Comparison of ENCODE assay signal across 8 mouse cellular contexts in genomic region chr5:115193226-115193625, GRCm38 (mm10). TPM values are rescaled to one million over a fixed set of nuclear protein-coding genes. Genes with fewer than 3 reads are reported as not detected.
DNase-seq lines count a peak whose midpoint lies in the region; ATAC-seq and TF ChIP-seq lines count a peak whose summit lies in the region.

No protein-coding gene starts in this region.

- peak overlapping the region; percentile 65 for H3K4me3 ChIP-seq in layer of hippocampus, adult 2 months
- H3K4me3 ChIP-seq in intestine, postnatal 0 days (ENCODE audit: low read depth, low read length): peak overlapping the region; percentile 56
- H3K4me3 ChIP-seq in liver, postnatal 0 days (ENCODE audit: low read depth, low read length): peak overlapping the region; percentile 51
- peak overlapping the region; percentile 71 for H3K4me3 ChIP-seq in neural tube, embryonic 12.5 days

- no peaks in the 10 kb centered on the region for H3K36me3 ChIP-seq in intestine, postnatal 0 days (ENCODE audit: control insufficient read depth, insufficient read depth)
- no peaks in the 10 kb centered on the region for H3K36me3 ChIP-seq in liver, postnatal 0 days (replicated peaks; ENCODE audit: insufficient read depth, low read length)
- H3K36me3 ChIP-seq in neural tube, embryonic 12.5 days: no peaks in the 10 kb centered on the region

- under 1% methylated on average over 34 of the region's 34 CpGs for WGBS in intestine, postnatal 0 days
- WGBS in liver, postnatal 0 days (ENCODE audit: insufficient replicate concordance): 4% methylated on average over 34 of the region's 34 CpGs
- WGBS in neural tube, embryonic 12.5 days: 1% methylated on average over 34 of the region's 34 CpGs

- 0 out of 2 replicates have a peak overlapping the region, but pooled peaks have one; percentile 17 for H3K9ac ChIP-seq in intestine, postnatal 0 days (ENCODE audit: low read depth, low read length)
- 0 out of 2 replicates have a peak overlapping the region, but pooled peaks have one; percentile 11 for H3K9ac ChIP-seq in liver, postnatal 0 days (replicated peaks)
- peak overlapping the region; percentile 85 for H3K9ac ChIP-seq in neural tube, embryonic 12.5 days

- TF ChIP-seq EP300 in liver, postnatal 0 days (IDR thresholded peaks at IDR 0.05; ENCODE audit: low read depth): no peak

- H3K27me3 ChIP-seq in intestine, postnatal 0 days (replicated peaks; ENCODE audit: control insufficient read depth, insufficient read depth, low read length): peaks cover 59% of the 10 kb centered on the region
- H3K27me3 ChIP-seq in liver, postnatal 0 days (ENCODE audit: insufficient read depth, low read length): peaks cover 63% of the 10 kb centered on the region
- peaks cover 39% of the 10 kb centered on the region for H3K27me3 ChIP-seq in neural tube, embryonic 12.5 days (replicated peaks)

- TF ChIP-seq CTCF in layer of hippocampus, adult 2 months (conservative IDR thresholded peaks at IDR 0.05): no peak
- no peak for TF ChIP-seq CTCF in intestine, postnatal 0 days (IDR thresholded peaks at IDR 0.05; ENCODE audit: low read depth)
- no peak for TF ChIP-seq CTCF in liver, postnatal 0 days (IDR thresholded peaks at IDR 0.05; ENCODE audit: low read depth)

- peak overlapping the region; percentile 99 for H3K4me2 ChIP-seq in intestine, postnatal 0 days (replicated peaks; ENCODE audit: low read depth)
- peak overlapping the region; percentile 83 for H3K4me2 ChIP-seq in liver, postnatal 0 days (ENCODE audit: low read depth, low read length)
- peak overlapping the region; percentile 100 for H3K4me2 ChIP-seq in neural tube, embryonic 12.5 days (replicated peaks)

- ATAC-seq in intestine, postnatal 0 days: peak; percentile 63
- peak; percentile 53; the same call in 1 of the 2 replicates for ATAC-seq in liver, postnatal 0 days
- peak; percentile 19; the same call in 1 of the 2 replicates for ATAC-seq in neural tube, embryonic 12.5 days (ENCODE audit: low FRiP score, low read depth)

- DNase-seq in layer of hippocampus, adult 2 months (ENCODE audit: low spot score in 2 of 2): no peak
- no peak for DNase-seq in layer of hippocampus, postnatal 14 days (ENCODE audit: low spot score in 2 of 2)
- peak; percentile 69 to 76 for DNase-seq in cerebellum, postnatal 14 days
- peak; percentile 59 for DNase-seq in gastrocnemius, postnatal 25 days
- peak; percentile 74 for DNase-seq in liver, postnatal 0 days
- DNase-seq in thymus, postnatal 0 days (ENCODE audit: low spot score): peak; percentile 51

- H3K4me1 ChIP-seq in intestine, postnatal 0 days (replicated peaks; ENCODE audit: control insufficient read depth, insufficient read depth, low read length): peaks cover 5% of the 10 kb centered on the region
- H3K4me1 ChIP-seq in liver, postnatal 0 days (ENCODE audit: insufficient read depth): peaks cover 13% of the 10 kb centered on the region
- H3K4me1 ChIP-seq in neural tube, embryonic 12.5 days: peaks cover 38% of the 10 kb centered on the region

- peak overlapping the region; percentile 86 for H3K27ac ChIP-seq in layer of hippocampus, adult 2 months
- no peak overlapping the region for H3K27ac ChIP-seq in intestine, postnatal 0 days (ENCODE audit: low read depth, low read length)
- no peak overlapping the region for H3K27ac ChIP-seq in liver, postnatal 0 days (ENCODE audit: low read depth)
- H3K27ac ChIP-seq in neural tube, embryonic 12.5 days: peak overlapping the region; percentile 46; the same call in 1 of the 2 replicates

- no peaks in the 10 kb centered on the region for H3K9me3 ChIP-seq in intestine, postnatal 0 days (ENCODE audit: control insufficient read depth)
- no peaks in the 10 kb centered on the region for H3K9me3 ChIP-seq in liver, postnatal 0 days (ENCODE audit: low read length)
- no peaks in the 10 kb centered on the region for H3K9me3 ChIP-seq in neural tube, embryonic 12.5 days

RNA-seq across cellular contexts. Expression of gene Cabp1, which starts 1.0 kb away (rescaled TPM):
- total RNA-seq in layer of hippocampus, adult 2 months (2021): 100 to 1,000 TPM; 124 to 129 TPM
- total RNA-seq in layer of hippocampus, postnatal 14 days (2021): 100 to 1,000 TPM; 107 to 115 TPM
- total RNA-seq in gastrocnemius, postnatal 25 days (2021): 1 to 10 TPM; 1.6 TPM
- 0.57 and 0.90 TPM in 2 replicates for polyA plus RNA-seq in intestine, postnatal 0 days (2015; fragmentation: Nextera tagmentation; extraction: Ambion mirVana)
- polyA plus RNA-seq in liver, postnatal 0 days (2015; fragmentation: Nextera tagmentation; extraction: Ambion mirVana): not detected in 2 replicates
- polyA plus RNA-seq in neural tube, embryonic 12.5 days (2016; fragmentation: Nextera tagmentation; extraction: Ambion mirVana): 24.0 and 24.6 TPM in 2 replicates
- 0.99 and 1.4 TPM in 2 replicates for polyA plus RNA-seq in thymus, postnatal 0 days (2015; fragmentation: Nextera tagmentation; extraction: Ambion mirVana)

RNA-seq across cellular contexts. Expression of gene Mlec, which starts 35.2 kb away (rescaled TPM):
- total RNA-seq in layer of hippocampus, adult 2 months (2021): 10 to 100 TPM; 75.7 to 84.7 TPM
- total RNA-seq in layer of hippocampus, postnatal 14 days (2021): 10 to 100 TPM; 78.9 to 87.5 TPM
- total RNA-seq in gastrocnemius, postnatal 25 days (2021): 100 to 1,000 TPM; 156 to 196 TPM
- 56.7 and 59.7 TPM in 2 replicates for polyA plus RNA-seq in intestine, postnatal 0 days (2015; fragmentation: Nextera tagmentation; extraction: Ambion mirVana)
- polyA plus RNA-seq in liver, postnatal 0 days (2015; fragmentation: Nextera tagmentation; extraction: Ambion mirVana): 8.2 and 10.1 TPM in 2 replicates
- polyA plus RNA-seq in neural tube, embryonic 12.5 days (2016; fragmentation: Nextera tagmentation; extraction: Ambion mirVana): 57.7 and 64.4 TPM in 2 replicates
- polyA plus RNA-seq in thymus, postnatal 0 days (2015; fragmentation: Nextera tagmentation; extraction: Ambion mirVana): 25.2 and 26.9 TPM in 2 replicates

RNA-seq across cellular contexts. Expression of gene Pop5, which starts 42.4 kb away (rescaled TPM):
- total RNA-seq in layer of hippocampus, adult 2 months (2021): 100 to 1,000 TPM; 103 to 104 TPM
- total RNA-seq in layer of hippocampus, postnatal 14 days (2021): 10 to 100 TPM; 68.7 to 72.8 TPM
- total RNA-seq in gastrocnemius, postnatal 25 days (2021): 10 to 100 TPM; 29.2 to 30.7 TPM
- polyA plus RNA-seq in intestine, postnatal 0 days (2015; fragmentation: Nextera tagmentation; extraction: Ambion mirVana): 75.7 and 77.1 TPM in 2 replicates
- polyA plus RNA-seq in liver, postnatal 0 days (2015; fragmentation: Nextera tagmentation; extraction: Ambion mirVana): 58.7 and 61.8 TPM in 2 replicates
- polyA plus RNA-seq in neural tube, embryonic 12.5 days (2016; fragmentation: Nextera tagmentation; extraction: Ambion mirVana): 110 and 113 TPM in 2 replicates
- 229 and 231 TPM in 2 replicates for polyA plus RNA-seq in thymus, postnatal 0 days (2015; fragmentation: Nextera tagmentation; extraction: Ambion mirVana)

RNA-seq across cellular contexts. Expression of gene Unc119b, which starts 58.5 kb away (rescaled TPM):
- 10 to 100 TPM; 25.9 to 28.0 TPM for total RNA-seq in layer of hippocampus, adult 2 months (2021)
- total RNA-seq in layer of hippocampus, postnatal 14 days (2021): 10 to 100 TPM; 31.1 to 32.2 TPM
- total RNA-seq in gastrocnemius, postnatal 25 days (2021): 10 to 100 TPM; 10.2 to 12.9 TPM
- polyA plus RNA-seq in intestine, postnatal 0 days (2015; fragmentation: Nextera tagmentation; extraction: Ambion mirVana): 10.1 and 12.2 TPM in 2 replicates
- polyA plus RNA-seq in liver, postnatal 0 days (2015; fragmentation: Nextera tagmentation; extraction: Ambion mirVana): 6.9 and 8.0 TPM in 2 replicates
- polyA plus RNA-seq in neural tube, embryonic 12.5 days (2016; fragmentation: Nextera tagmentation; extraction: Ambion mirVana): 60.4 and 61.2 TPM in 2 replicates
- polyA plus RNA-seq in thymus, postnatal 0 days (2015; fragmentation: Nextera tagmentation; extraction: Ambion mirVana): 25.0 and 27.5 TPM in 2 replicates

Comparison
In these comparisons a context has a peak if more than half of its experiments do, and no peak if none do; other contexts are left out.
1. DNase-seq: peak in cerebellum, postnatal 14 days (2 of 2), gastrocnemius, postnatal 25 days (single experiment), liver, postnatal 0 days (single experiment) and thymus, postnatal 0 days (single experiment); none in layer of hippocampus, adult 2 months (0 of 2) and layer of hippocampus, postnatal 14 days (0 of 2).
2. H3K27ac ChIP-seq: peak in layer of hippocampus, adult 2 months (single experiment) and neural tube, embryonic 12.5 days (single experiment); none in intestine, postnatal 0 days (single experiment) and liver, postnatal 0 days (single experiment).
3. H3K9ac ChIP-seq: peak in every context shown above with its lines; median percentile 85 in neural tube, embryonic 12.5 days; 17 in intestine, postnatal 0 days; 11 in liver, postnatal 0 days.
4. RNA of gene Cabp1, which starts 1.0 kb away (polyA plus RNA-seq): 24.0 to 24.6 TPM in neural tube, embryonic 12.5 days; 0.99 to 1.4 TPM in thymus, postnatal 0 days, 0.57 to 0.90 TPM in intestine, postnatal 0 days and not detected in liver, postnatal 0 days; every median in the first group is over 10 times any median in the second.
5. Peak in every context shown above with its lines, with median percentiles within 50 percentile points of each other: H3K4me3 ChIP-seq, ATAC-seq and H3K4me2 ChIP-seq.